Mouse (Mus musculus) limb, embryonic 14.5 days (tissue): ENCODE results near the gene Itln1. TPM values are rescaled to one million over a fixed set of nuclear protein-coding genes. Genes with fewer than 3 reads are reported as not detected.
A peak's percentile ranks its signal among the peaks of the same experiment; 100 is the strongest.

ENCODE experiments used
- ATAC-seq: fragments of 200-750 bp; cut with Nextera tagmentation; 2 replicates; pipeline ENCODE4 v1.8.0; 2017; ENCODE audit warnings: low read depth, moderate number of reproducible peaks, moderate TSS enrichment; ENCODE audit not compliant: low FRiP score
- DNase-seq: peaks from one replicate; pipeline ENCODE4 v3.0.0-alpha.2; 2015; ENCODE audit warnings: low spot score
- H3K27ac ChIP-seq: fragments of 300-500 bp; sonication (generic); replicated peaks from 2 replicates; pipeline ENCODE4 v1.5.1; 2014; ENCODE audit warnings: low read depth, mild to moderate bottlenecking, low read length, moderate library complexity, mixed read lengths
- H3K27me3 ChIP-seq: fragments of 300-500 bp; sonication (generic); 2 replicates; pipeline ENCODE4 v1.6.1; 2014; ENCODE audit warnings: low read length, mixed read lengths; ENCODE audit not compliant: control insufficient read depth, insufficient read depth
- H3K36me3 ChIP-seq: fragments of 300-500 bp; sonication (generic); 2 replicates; pipeline ENCODE4 v1.6.1; 2014; ENCODE audit warnings: mild to moderate bottlenecking, low read length, moderate library complexity, mixed read lengths; ENCODE audit not compliant: control insufficient read depth, insufficient read depth
- H3K4me1 ChIP-seq: fragments of 300-500 bp; sonication (generic); 2 replicates; pipeline ENCODE4 v1.6.1; 2014; ENCODE audit warnings: antibody characterized with exemption, low read length, mixed read lengths; ENCODE audit not compliant: control insufficient read depth, insufficient read depth
- H3K4me2 ChIP-seq: fragments of 300-500 bp; sonication (generic); replicated peaks from 2 replicates; pipeline ENCODE4 v1.6.1; 2014; ENCODE audit warnings: low read depth, mild to moderate bottlenecking, low read length, moderate library complexity; ENCODE audit not compliant: severe bottlenecking
- H3K4me3 ChIP-seq: fragments of 300-500 bp; sonication (generic); replicated peaks from 2 replicates; pipeline ENCODE4 v1.5.1; 2014; ENCODE audit warnings: low read length
- H3K9ac ChIP-seq: fragments of 300-500 bp; sonication (generic); 2 replicates; pipeline ENCODE4 v1.6.1; 2014; ENCODE audit warnings: mild to moderate bottlenecking, low read depth, low read length, moderate library complexity; ENCODE audit not compliant: severe bottlenecking
- H3K9me3 ChIP-seq: fragments of 300-500 bp; sonication (generic); 2 replicates; pipeline ENCODE4 v1.6.1; 2016; ENCODE audit warnings: low read length; ENCODE audit not compliant: control insufficient read depth
- POLR2A ChIP-seq: fragments of 200-500 bp; IDR thresholded peaks from 2 replicates; pipeline ENCODE4 v1.8.0; 2012; ENCODE audit warnings: inconsistent platforms, mild to moderate bottlenecking, moderate library complexity, borderline replicate concordance; ENCODE audit not compliant: insufficient read depth, insufficient read length; ENCODE audit errors: extremely low read depth
- WGBS: fragments of 180-500 bp; shearing (Covaris S2); extraction: QIAGEN DNeasy Blood & Tissue Kit; methylation state at CpG from one replicate; pipeline ENCODE4 v1.1.7; 2014; 5-methylcytosine and 5-hydroxymethylcytosine counted together
- polyA plus RNA-seq, 2 experiments: library from polyadenylated mRNA; depleted of rRNA in 1 of 2; stranded (reverse) in 1 of 2; unstranded in 1 of 2; fragments of >200 nt; fragmentation: Nextera tagmentation in 1 of 2; extraction: Ambion mirVana in 1 of 2; gene quantifications; 2 replicates each; pipeline versions ENCODE4 v1.2.1 to v1.2.3; 2012 to 2014

Gene Itln1
- polyA plus RNA-seq (2012; rRNA removed) (0.05 TPM in 1 of 2 replicates, not detected in the other), polyA plus RNA-seq (2014; fragmentation: Nextera tagmentation; extraction: Ambion mirVana) (not detected in 2 replicates)

GRCm38 (mm10) chr1:171535194-171535593, at the start of gene Itln1:
Itln1 (minus strand) TSS chr1:171535294.
- 92% methylated on average over 1 of the region's 1 CpGs for WGBS
- TF ChIP-seq POLR2A = no peak
- H3K36me3 ChIP-seq = no peaks in the 10 kb centered on the region
- H3K4me1 ChIP-seq = no peaks in the 10 kb centered on the region
- no peak within 1 kb of the TSS for H3K4me2 ChIP-seq
- ATAC-seq (no peak), DNase-seq (no peak)
- no peak within 1 kb of the TSS for H3K4me3 ChIP-seq
- no peaks in the 10 kb centered on the region for H3K27me3 ChIP-seq
- H3K9me3 ChIP-seq = no peaks in the 10 kb centered on the region
- no peak within 1 kb of the TSS for H3K27ac ChIP-seq
- H3K9ac ChIP-seq = no peak within 1 kb of the TSS

- no peaks in the 10 kb centered on the region for H3K27me3 ChIP-seq
- ATAC-seq (no peak), DNase-seq (no peak)
- H3K4me1 ChIP-seq = no peaks in the 10 kb centered on the region
- no peak overlapping the region for H3K27ac ChIP-seq
- no peaks in the 10 kb centered on the region for H3K9me3 ChIP-seq
- H3K4me2 ChIP-seq = no peak overlapping the region
- no peak overlapping the region for H3K9ac ChIP-seq
- H3K4me3 ChIP-seq = no peak overlapping the region
- whole genome bisulfite sequencing = 98% methylated on average over 2 of the region's 2 CpGs
- TF ChIP-seq POLR2A = no peak
- H3K36me3 ChIP-seq = no peaks in the 10 kb centered on the region
Observed at GRCm38 (mm10) chr1:171584584-171584983, 49.5 kb upstream of the Itln1 start.

GRCm38 (mm10) chr1:171577168-171577567, 42.1 kb upstream of the Itln1 start:
- Histone ChIP-seq H3K4me2 (no peak overlapping the region), H3K9me3 (no peaks in the 10 kb centered on the region), H3K4me1 (no peaks in the 10 kb centered on the region), H3K4me3 (no peak overlapping the region), H3K27ac (no peak overlapping the region), H3K9ac (no peak overlapping the region), H3K27me3 (no peaks in the 10 kb centered on the region), H3K36me3 (no peaks in the 10 kb centered on the region)
- no peak for DNase-seq
- ATAC-seq = no peak
- TF ChIP-seq POLR2A = no peak
- WGBS = 76% methylated on average over 7 of the region's 7 CpGs

DNA sequence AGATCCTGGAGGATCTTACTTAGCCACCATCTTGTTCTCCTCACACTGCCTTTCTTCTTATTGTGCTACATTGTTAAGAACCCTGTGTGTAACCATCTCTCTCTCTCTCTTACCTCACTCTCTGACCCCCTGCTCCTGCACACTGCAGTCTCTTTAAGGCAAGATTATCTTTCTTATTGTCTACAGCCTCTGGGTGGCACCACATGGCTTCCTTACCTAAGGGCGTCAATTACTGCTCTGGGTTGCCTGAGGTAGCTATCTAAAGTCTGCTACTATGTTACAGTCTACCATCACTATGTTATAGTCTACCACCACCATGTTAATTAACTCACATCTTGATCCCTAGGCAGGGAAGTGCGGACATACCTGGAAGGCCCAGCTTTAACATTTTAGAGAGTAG, 33.3 kb upstream of the Itln1 start:
- Histone ChIP-seq H3K27ac (no peak overlapping the region), H3K4me2 (no peak overlapping the region), H3K4me3 (no peak overlapping the region), H3K4me1 (no peaks in the 10 kb centered on the region), H3K36me3 (no peaks in the 10 kb centered on the region), H3K9ac (no peak overlapping the region), H3K9me3 (no peaks in the 10 kb centered on the region), H3K27me3 (no peaks in the 10 kb centered on the region)
- DNase-seq = no peak
- 57% methylated on average over 2 of the region's 2 CpGs for WGBS
- TF ChIP-seq POLR2A = no peak
- no peak for ATAC-seq

DNA sequence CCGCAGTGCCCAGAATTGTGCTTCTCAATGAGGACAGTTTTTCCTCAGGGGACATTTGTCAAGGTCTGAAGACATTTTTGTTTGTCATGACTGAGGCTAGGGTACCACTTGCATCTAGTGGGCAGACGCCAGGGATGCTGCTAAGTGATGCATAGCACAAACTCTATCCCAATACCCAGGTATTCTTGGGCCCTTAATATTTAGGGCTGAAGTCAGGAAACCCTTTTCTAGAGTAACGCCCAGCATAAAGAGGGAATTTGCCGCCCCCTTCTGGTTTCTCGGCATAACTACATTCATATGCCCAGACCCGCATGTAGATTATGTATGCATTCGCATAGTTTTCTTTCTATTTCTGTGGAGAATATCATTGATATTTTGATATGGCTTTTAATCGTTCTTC, 31.7 kb upstream of the Itln1 start:
- no peak for ATAC-seq

GRCm38 (mm10) chr1:171565888-171566287, 30.8 kb upstream of the Itln1 start:
- H3K4me2 ChIP-seq = no peak overlapping the region
- no peak overlapping the region for H3K27ac ChIP-seq
- TF ChIP-seq POLR2A = no peak
- H3K4me1 ChIP-seq = no peaks in the 10 kb centered on the region
- WGBS = 75% methylated on average over 4 of the region's 4 CpGs
- H3K4me3 ChIP-seq = no peak overlapping the region
- H3K27me3 ChIP-seq = no peaks in the 10 kb centered on the region
- DNase-seq = no peak
- no peak overlapping the region for H3K9ac ChIP-seq
- no peaks in the 10 kb centered on the region for H3K9me3 ChIP-seq
- no peaks in the 10 kb centered on the region for H3K36me3 ChIP-seq
- no peak for ATAC-seq

More for the DNA sequence above, 31.7 kb upstream of the Itln1 start:
- Histone ChIP-seq H3K27ac (no peak overlapping the region), H3K4me1 (no peaks in the 10 kb centered on the region), H3K36me3 (no peaks in the 10 kb centered on the region), H3K4me3 (no peak overlapping the region), H3K9ac (no peak overlapping the region), H3K4me2 (no peak overlapping the region), H3K9me3 (no peaks in the 10 kb centered on the region), H3K27me3 (no peaks in the 10 kb centered on the region)
- peak; percentile 85 for DNase-seq
- WGBS = 24% methylated on average over 8 of the region's 8 CpGs
- TF ChIP-seq POLR2A = no peak
